ENCODE assay signal across 13 mouse cellular contexts in the genomic region with DNA sequence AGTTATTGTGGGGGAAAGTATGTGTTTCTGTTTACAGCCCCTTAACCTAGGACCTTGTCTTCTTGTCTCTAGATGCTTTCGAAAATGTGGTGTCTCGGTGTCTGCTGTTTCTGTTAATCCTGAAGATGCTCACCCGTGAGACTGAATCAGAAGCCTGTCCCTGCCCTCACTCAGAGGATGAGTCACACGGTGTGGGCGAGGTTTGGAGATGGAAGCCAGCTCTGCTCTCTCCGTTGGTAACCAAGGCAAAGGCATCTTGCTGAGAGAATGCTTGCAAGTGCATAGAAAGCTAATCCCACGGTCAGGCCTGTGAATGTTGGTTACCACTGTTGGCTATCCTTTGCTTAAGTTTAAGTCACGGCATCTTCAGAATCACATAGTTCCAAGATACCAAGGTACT.
A peak's percentile ranks its signal among the peaks of the same experiment; 100 is the strongest.
DNase-seq lines count a peak whose midpoint lies in the region; ATAC-seq and TF ChIP-seq lines count a peak whose summit lies in the region.
"Had no signal": no experiment of that assay in that cellular context is flagged by ENCODE, and none has a peak within 500 bp of the region (broad histone marks: within the 10 kb centered on the region; RNA-seq: fewer than 3 reads in every experiment).

No protein-coding gene starts in this region.

- no peak overlapping the region for H3K4me2 ChIP-seq in stomach, postnatal 0 days (replicated peaks; ENCODE audit: low read depth)
- H3K4me2 ChIP-seq: liver, embryonic 11.5 days had no signal

- no peak for ATAC-seq in stomach, postnatal 0 days (ENCODE audit: low FRiP score, low TSS enrichment)

- H3K4me3 ChIP-seq in stomach, postnatal 0 days (ENCODE audit: low read depth, low read length) = no peak overlapping the region
- H3K4me3 ChIP-seq: gastrocnemius, adult 2 months had no signal

- no peak for TF ChIP-seq EP300 in stomach, postnatal 0 days (optimal IDR thresholded peaks at IDR 0.05)

- DNase-seq in layer of hippocampus, adult 18-20 months (ENCODE audit: low spot score in 2 of 2) = peak; percentile 73 to 74
- DNase-seq in layer of hippocampus, postnatal 25 days (ENCODE audit: extremely low spot score in 1 of 2, low spot score in 1 of 2) = no peak
- DNase-seq in cerebellum, adult 11-12 months = peak; percentile 11
- peak; percentile 58 to 76 for DNase-seq in frontal cortex, postnatal 36 days (ENCODE audit: low spot score in 2 of 2)
- peak; percentile 64 for DNase-seq in right cerebral cortex, postnatal 25 days
- no peak for DNase-seq in heart, adult 8-10 months (ENCODE audit: low spot score)
- no peak for DNase-seq in stomach, postnatal 0 days (ENCODE audit: low spot score)
- DNase-seq: gastrocnemius, adult 2 months; heart, postnatal 14 days; kidney, adult 2 months had no signal

- no peak for TF ChIP-seq CTCF in stomach, postnatal 0 days (IDR thresholded peaks at IDR 0.05; ENCODE audit: low read depth)

- 67% methylated on average over 8 of the region's 8 CpGs for whole genome bisulfite sequencing in stomach, postnatal 0 days

- H3K4me1 ChIP-seq in stomach, postnatal 0 days (replicated peaks; ENCODE audit: control insufficient read depth, insufficient read depth) = no peaks in the 10 kb centered on the region

- H3K36me3 ChIP-seq in stomach, postnatal 0 days (ENCODE audit: control insufficient read depth, insufficient read depth, low read length) = no peaks in the 10 kb centered on the region
- H3K36me3 ChIP-seq: G1E had no signal

- no peak overlapping the region for H3K9ac ChIP-seq in stomach, postnatal 0 days (ENCODE audit: low read length)

- H3K27me3 ChIP-seq in stomach, postnatal 0 days (ENCODE audit: control insufficient read depth, insufficient read depth, low read length) = no peaks in the 10 kb centered on the region

- H3K9me3 ChIP-seq in stomach, postnatal 0 days (ENCODE audit: control insufficient read depth, low read length) = no peaks in the 10 kb centered on the region
- H3K9me3 ChIP-seq: G1E had no signal

- no peak overlapping the region for H3K27ac ChIP-seq in stomach, postnatal 0 days (replicated peaks)
- H3K27ac ChIP-seq: gastrocnemius, adult 2 months; macrophage had no signal

Comparison
In these comparisons a context has a peak if more than half of its experiments do, and no peak if none do; other contexts are left out.
1. DNase-seq: peak in layer of hippocampus, adult 18-20 months (2 of 2), cerebellum, adult 11-12 months (single experiment), frontal cortex, postnatal 36 days (2 of 2) and right cerebral cortex, postnatal 25 days (single experiment); none in layer of hippocampus, postnatal 25 days (0 of 2), heart, adult 8-10 months (single experiment) and stomach, postnatal 0 days (single experiment).